Mouse (Mus musculus) right cerebral cortex, adult 2 months (tissue): ENCODE measurements at regions not wholly inside any gene's neighbourhood (a gene's known extent, or its start where the extent isn't known, plus 50 kb on each side); places are given as distances from the start of the nearest gene placed in this dataset.

Experiments used
- DNase-seq, 2 experiments: peaks; one replicate each; pipeline ENCODE4 v3.0.0; 2021 to 2022; ENCODE audit warnings: low spot score in 2 of 2

GRCm38 (mm10) chr10:39218151-39218550 lies 54.6 kb upstream of the Ccn6 start:
- DNase-seq = no peak

- DNase-seq = no peak
Observed at GRCm38 (mm10) chr10:39216142-39216904, 52.7 kb upstream of the Ccn6 start.

DNA sequence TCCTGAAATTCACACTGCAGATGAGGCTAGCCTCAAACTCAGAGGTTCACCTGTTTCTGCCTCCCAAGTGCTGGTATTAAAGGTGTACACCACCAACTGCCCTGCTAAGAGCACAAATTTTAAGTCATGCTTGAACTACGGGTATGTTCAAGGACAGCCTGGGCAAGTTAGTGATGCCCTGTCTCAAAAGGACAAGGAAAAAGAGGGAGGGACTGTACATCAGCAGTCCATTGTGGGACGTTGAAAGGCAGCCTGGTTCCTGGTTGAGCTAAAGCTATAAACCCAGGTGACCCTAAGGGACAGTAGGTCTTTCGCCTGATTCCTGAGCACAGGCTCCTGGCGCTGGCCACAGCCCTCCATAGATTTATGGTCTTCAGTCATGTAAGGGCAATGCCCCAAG lies 51.0 kb upstream of the Ccn6 start:
- DNase-seq = no peak
